Mouse (Mus musculus) embryonic facial prominence, embryonic 14.5 days (tissue): Measurements from ENCODE around the gene Itga6. TPM values are rescaled to one million over a fixed set of nuclear protein-coding genes. Genes with fewer than 3 reads are reported as not detected.
A peak's percentile ranks its signal among the peaks of the same experiment; 100 is the strongest.

Experiments used
- ATAC-seq: fragments of 200-750 bp; cut with Nextera tagmentation; 2 replicates; pipeline ENCODE4 v1.8.0; 2017; ENCODE audit warnings: low read depth, moderate number of reproducible peaks, moderate TSS enrichment
- DNase-seq: peaks from one replicate; pipeline ENCODE4 v3.0.0-alpha.2; 2015; ENCODE audit warnings: low spot score
- H3K27ac ChIP-seq: fragments of 300-500 bp; sonication (generic); replicated peaks from 2 replicates; pipeline ENCODE4 v1.5.1; 2014; ENCODE audit warnings: low read depth, mild to moderate bottlenecking, low read length, moderate library complexity
- H3K27me3 ChIP-seq: fragments of 300-500 bp; sonication (generic); replicated peaks from 2 replicates; pipeline ENCODE4 v1.6.1; 2014; ENCODE audit warnings: low read length; ENCODE audit not compliant: control insufficient read depth, insufficient read depth
- H3K36me3 ChIP-seq: fragments of 300-500 bp; sonication (generic); 2 replicates; pipeline ENCODE4 v1.6.1; 2014; ENCODE audit warnings: low read length, mixed read lengths; ENCODE audit not compliant: control insufficient read depth, insufficient read depth
- H3K4me1 ChIP-seq: fragments of 300-500 bp; sonication (generic); 2 replicates; pipeline ENCODE4 v1.6.1; 2014; ENCODE audit warnings: antibody characterized with exemption, low read length; ENCODE audit not compliant: control insufficient read depth, insufficient read depth
- H3K4me2 ChIP-seq: fragments of 300-500 bp; sonication (generic); 2 replicates; pipeline ENCODE4 v1.6.1; 2014; ENCODE audit warnings: low read depth, mild to moderate bottlenecking, low read length, moderate library complexity, mixed read lengths
- H3K4me3 ChIP-seq: fragments of 300-500 bp; sonication (generic); 2 replicates; pipeline ENCODE4 v1.5.1; 2014; ENCODE audit warnings: low read depth, mild to moderate bottlenecking, low read length
- H3K9ac ChIP-seq: fragments of 300-500 bp; sonication (generic); 2 replicates; pipeline ENCODE4 v1.6.1; 2014; ENCODE audit warnings: low read depth, mild to moderate bottlenecking, low read length, moderate library complexity, mixed read lengths
- H3K9me3 ChIP-seq: fragments of 300-500 bp; sonication (generic); 2 replicates; pipeline ENCODE4 v1.6.1; 2016; ENCODE audit warnings: low read length; ENCODE audit not compliant: control insufficient read depth
- WGBS: fragments of 180-500 bp; shearing (Covaris S2); extraction: QIAGEN DNeasy Blood & Tissue Kit; methylation state at CpG from one replicate; pipeline ENCODE4 v1.1.7; 2014; 5-methylcytosine and 5-hydroxymethylcytosine counted together
- polyA plus RNA-seq: library from polyadenylated mRNA; unstranded; fragments of >200 nt; fragmentation: Nextera tagmentation; extraction: Ambion mirVana; gene quantifications from 2 replicates; pipeline ENCODE4 v1.2.1, GENCODE M21; 2014

The Itga6 gene
- polyA plus RNA-seq, 1 experiment from 2014 or later, result 70.4 TPM

- DNase-seq (no peak), ATAC-seq (no peak)
- no peak overlapping the region for H3K4me3 ChIP-seq
- no peak overlapping the region for H3K4me2 ChIP-seq
- WGBS, result 91% methylated on average over 4 of the region's 4 CpGs
- H3K27ac ChIP-seq, result no peak overlapping the region
- peaks cover 11% of the 10 kb centered on the region; the same call in 1 of the 2 replicates for H3K4me1 ChIP-seq
- H3K9ac ChIP-seq, result no peak overlapping the region
- peaks cover 4% of the 10 kb centered on the region for H3K27me3 ChIP-seq
- no peaks in the 10 kb centered on the region for H3K9me3 ChIP-seq
- peaks cover 33% of the 10 kb centered on the region for H3K36me3 ChIP-seq
Observed at GRCm38 (mm10) chr2:71877865-71878264, 132.4 kb downstream of the Itga6 start.

GRCm38 (mm10) chr2:71878441-71878840, 133.0 kb downstream of the Itga6 start:
- ATAC-seq, result no peak
- peaks cover 11% of the 10 kb centered on the region; the same call in 1 of the 2 replicates for H3K4me1 ChIP-seq
- H3K27me3 ChIP-seq, result peaks cover 4% of the 10 kb centered on the region
- no peak overlapping the region for H3K4me2 ChIP-seq
- peaks cover 35% of the 10 kb centered on the region for H3K36me3 ChIP-seq
- no peaks in the 10 kb centered on the region for H3K9me3 ChIP-seq
- H3K27ac ChIP-seq, result no peak overlapping the region
- 73% methylated on average over 2 of the region's 2 CpGs for WGBS
- no peak for DNase-seq
- no peak overlapping the region for H3K9ac ChIP-seq
- H3K4me3 ChIP-seq, result no peak overlapping the region

DNA sequence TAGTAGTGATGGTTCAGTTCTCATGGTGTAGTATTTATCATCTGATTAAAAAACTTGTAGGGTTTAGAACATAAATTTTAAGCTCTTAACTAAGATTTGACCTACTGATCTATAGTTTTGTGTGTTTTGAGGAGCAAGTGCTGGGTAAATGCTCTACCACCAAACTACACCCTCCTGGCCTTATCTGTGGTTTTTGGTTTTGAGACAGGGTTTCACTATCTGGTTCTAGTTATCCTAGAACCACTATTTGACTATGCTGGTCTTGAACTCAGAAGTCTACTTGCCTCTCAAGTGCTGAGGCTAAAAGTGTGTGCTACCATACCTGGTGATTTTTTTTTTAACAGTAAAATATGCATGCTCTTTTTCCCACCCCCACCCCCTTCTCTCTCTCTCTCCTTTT, 133.5 kb downstream of the Itga6 start:
- no peak for ATAC-seq
- H3K9ac ChIP-seq, result no peak overlapping the region

DNA sequence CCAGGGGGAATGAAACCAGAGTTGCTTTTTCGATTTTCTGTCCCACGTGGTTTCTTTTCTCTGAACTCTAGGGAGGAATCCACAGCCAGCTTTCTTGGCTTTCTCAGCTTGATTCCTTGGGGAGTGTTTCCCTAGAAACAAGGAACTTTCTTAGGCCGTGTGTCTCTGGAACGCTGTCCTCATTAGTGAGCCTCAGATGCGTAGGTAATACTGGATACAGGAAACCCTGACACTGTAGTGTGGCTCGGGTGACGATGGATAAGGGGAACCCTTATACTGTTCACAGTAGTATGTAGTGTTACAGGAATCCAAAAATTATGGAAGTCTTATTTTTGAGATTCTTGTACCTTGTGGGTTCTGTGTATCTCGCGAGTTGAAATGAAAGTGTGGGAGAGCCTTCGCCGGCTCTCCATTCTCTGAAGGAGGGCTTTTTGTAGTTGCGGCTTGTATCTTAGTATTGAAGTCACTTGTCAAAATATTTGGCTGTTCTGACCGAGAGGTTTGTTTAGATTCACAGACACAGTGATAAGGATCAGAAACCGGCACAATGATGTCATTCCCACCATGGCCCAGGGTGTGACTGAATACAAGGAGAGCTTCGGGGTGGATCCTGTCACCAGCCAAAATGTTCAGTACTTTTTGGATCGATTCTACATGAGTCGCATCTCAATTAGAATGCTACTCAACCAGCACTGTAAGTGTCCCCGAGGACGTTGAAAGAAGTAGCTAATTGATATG, 137.7 kb downstream of the Itga6 start:
- 84% methylated on average over 19 of the region's 19 CpGs for WGBS
- H3K36me3 ChIP-seq, result peaks cover 59% of the 10 kb centered on the region

More for the DNA sequence above, 133.5 kb downstream of the Itga6 start:
- H3K27me3 ChIP-seq, result peaks cover 4% of the 10 kb centered on the region
- peaks cover 35% of the 10 kb centered on the region for H3K36me3 ChIP-seq
- peaks cover 10% of the 10 kb centered on the region; the same call in 1 of the 2 replicates for H3K4me1 ChIP-seq
- H3K27ac ChIP-seq, result no peak overlapping the region
- H3K4me2 ChIP-seq, result no peak overlapping the region
- DNase-seq, result no peak
- no peak overlapping the region for H3K4me3 ChIP-seq
- no peaks in the 10 kb centered on the region for H3K9me3 ChIP-seq

GRCm38 (mm10) chr2:71887269-71887668, 141.9 kb downstream of the Itga6 start:
- H3K4me1 ChIP-seq, result no peaks in the 10 kb centered on the region
- H3K27ac ChIP-seq, result no peak overlapping the region
- 95% methylated on average over 4 of the region's 4 CpGs for WGBS
- peaks cover 61% of the 10 kb centered on the region for H3K36me3 ChIP-seq
- H3K27me3 ChIP-seq, result no peaks in the 10 kb centered on the region
- no peak overlapping the region for H3K9ac ChIP-seq
- H3K9me3 ChIP-seq, result no peaks in the 10 kb centered on the region
- ATAC-seq, result no peak
- no peak overlapping the region for H3K4me3 ChIP-seq
- H3K4me2 ChIP-seq, result no peak overlapping the region
- no peak for DNase-seq

More for the DNA sequence above, 137.7 kb downstream of the Itga6 start:
- Histone ChIP-seq H3K9me3 (no peaks in the 10 kb centered on the region), H3K27ac (no peak overlapping the region), H3K4me3 (no peak overlapping the region), H3K4me2 (no peak overlapping the region), H3K9ac (no peak overlapping the region), H3K27me3 (no peaks in the 10 kb centered on the region), H3K4me1 (no peaks in the 10 kb centered on the region)
- ATAC-seq (peak; percentile 65; the same call in 1 of the 2 replicates), DNase-seq (peak; percentile 19)

DNA sequence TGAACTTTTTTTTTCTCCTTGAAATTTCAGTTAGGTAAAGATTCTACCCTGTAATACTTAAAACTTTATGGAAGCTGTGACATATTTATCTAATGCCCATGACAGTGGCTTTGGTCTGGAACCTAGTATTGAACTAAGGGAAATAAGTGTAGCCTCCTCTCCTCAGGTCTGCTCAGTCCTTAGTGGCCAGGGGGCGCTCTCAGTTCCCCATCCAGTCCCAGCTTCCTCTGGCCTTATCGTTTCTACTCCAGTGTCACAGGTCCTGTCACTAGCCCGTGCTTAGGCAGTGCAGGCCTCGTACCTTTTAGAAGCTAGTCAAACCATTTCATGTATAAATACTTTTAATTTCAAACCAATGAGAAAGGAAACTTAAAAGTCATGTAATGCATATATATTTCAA, 143.0 kb downstream of the Itga6 start:
- Histone ChIP-seq H3K27me3 (no peaks in the 10 kb centered on the region), H3K36me3 (peaks cover 65% of the 10 kb centered on the region), H3K9me3 (no peaks in the 10 kb centered on the region), H3K4me1 (no peaks in the 10 kb centered on the region), H3K4me2 (no peak overlapping the region), H3K9ac (no peak overlapping the region), H3K27ac (no peak overlapping the region), H3K4me3 (no peak overlapping the region)
- ATAC-seq (no peak), DNase-seq (no peak)
- 78% methylated on average over 4 of the region's 4 CpGs for WGBS

DNA sequence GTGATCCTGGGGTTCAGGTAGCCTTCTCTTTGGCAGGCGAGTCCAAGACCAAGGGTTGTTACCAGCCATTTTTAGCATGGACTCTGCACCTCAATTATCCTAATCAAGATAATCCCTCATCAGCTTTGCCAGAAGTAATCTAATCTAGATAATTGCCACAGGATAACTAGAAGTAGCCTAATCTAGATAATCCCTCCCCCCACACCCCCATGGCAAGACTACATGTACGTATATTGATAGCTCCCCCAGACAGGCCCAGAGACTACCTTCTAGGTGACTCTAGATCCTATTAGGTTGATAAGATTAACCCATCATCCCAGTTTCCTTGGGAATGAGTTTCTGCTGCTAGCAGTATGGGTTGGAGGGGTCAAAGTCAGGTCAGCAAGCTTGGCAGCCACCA, 146.1 kb downstream of the Itga6 start:
- H3K27me3 ChIP-seq, result no peaks in the 10 kb centered on the region
- DNase-seq (no peak), ATAC-seq (no peak)
- H3K27ac ChIP-seq, result no peak overlapping the region
- WGBS, result 84% methylated on average over 2 of the region's 2 CpGs
- no peak overlapping the region for H3K4me3 ChIP-seq
- no peaks in the 10 kb centered on the region for H3K4me1 ChIP-seq
- no peak overlapping the region for H3K9ac ChIP-seq
- H3K4me2 ChIP-seq, result no peak overlapping the region
- H3K9me3 ChIP-seq, result no peaks in the 10 kb centered on the region
- H3K36me3 ChIP-seq, result peaks cover 71% of the 10 kb centered on the region

- ATAC-seq, result no peak
- Histone ChIP-seq H3K4me3 (no peak overlapping the region), H3K27ac (no peak overlapping the region), H3K9me3 (no peaks in the 10 kb centered on the region), H3K27me3 (no peaks in the 10 kb centered on the region), H3K4me2 (no peak overlapping the region), H3K36me3 (peaks cover 62% of the 10 kb centered on the region), H3K9ac (no peak overlapping the region), H3K4me1 (no peaks in the 10 kb centered on the region)
- DNase-seq, result no peak
- 95% methylated on average over 7 of the region's 7 CpGs for WGBS
Observed at GRCm38 (mm10) chr2:71892741-71893349, 147.4 kb downstream of the Itga6 start.
